Mouse (Mus musculus): Measurements from ENCODE around the gene Nprl3.
A peak's percentile ranks its signal among the peaks of the same experiment; 100 is the strongest.

Nprl3 gene

DNA sequence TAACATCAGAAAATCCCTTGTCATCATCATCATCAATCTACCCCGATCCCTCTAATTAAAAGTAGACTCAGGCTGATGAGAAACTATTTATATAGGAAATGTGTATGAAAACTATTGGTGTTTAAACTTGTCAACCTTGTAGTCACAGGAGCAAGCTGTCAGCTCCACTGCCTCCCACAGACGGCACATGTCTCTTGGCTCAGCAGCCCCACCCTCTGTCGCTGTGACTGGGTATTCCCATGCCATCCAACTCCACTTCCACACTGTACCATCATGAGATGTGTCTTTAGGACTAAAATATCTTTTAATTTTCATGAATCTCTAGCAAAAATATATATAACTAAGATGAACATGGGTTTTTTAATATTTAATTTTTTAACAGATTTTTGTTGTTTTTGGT, 19.2 kb downstream of the Nprl3 start:
- no peak for DNase-seq (ENCODE audit: extremely low read depth, low read depth)

DNA sequence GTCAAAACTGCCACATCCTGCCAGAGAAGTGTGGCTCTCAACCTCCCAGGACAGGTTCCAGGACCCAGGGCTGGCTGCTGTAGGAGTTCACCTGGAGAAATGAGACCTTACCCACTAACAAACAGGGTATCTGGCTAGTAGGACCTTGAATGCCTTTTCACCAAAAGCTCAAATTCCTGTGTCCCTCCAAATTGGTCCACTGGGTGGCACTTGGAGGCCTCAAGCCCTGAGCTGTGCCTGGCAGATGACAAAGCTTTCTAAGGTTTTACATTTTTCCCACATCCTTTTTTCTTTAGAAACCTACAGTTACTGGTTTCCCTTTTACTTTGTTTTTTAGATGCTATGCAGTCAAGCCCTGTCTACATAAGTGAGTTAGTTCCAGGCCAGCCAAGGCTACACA, 20.4 kb downstream of the Nprl3 start:
- DNase-seq (ENCODE audit: extremely low read depth, low read depth): no peak

DNA sequence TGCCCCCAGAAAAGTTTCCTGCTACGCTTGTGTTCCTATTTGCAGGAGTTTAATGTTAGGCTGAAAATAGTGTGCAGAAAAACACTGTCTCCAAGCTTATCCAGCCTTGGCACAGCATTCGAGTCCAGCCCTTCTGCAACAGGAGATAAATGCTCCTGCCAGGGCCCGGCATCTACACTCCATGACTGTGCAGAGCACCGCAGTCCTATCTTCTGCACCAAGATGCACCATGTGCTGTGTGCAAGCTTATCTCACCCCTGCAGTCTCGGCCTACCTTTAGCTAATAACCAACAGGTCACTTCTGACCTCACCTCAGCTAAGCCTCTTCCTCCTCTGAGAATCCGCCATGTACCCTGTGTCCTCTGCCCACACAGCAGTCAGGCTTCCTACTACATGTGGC, 21.9 kb downstream of the Nprl3 start:
- peak; percentile 88 for DNase-seq (ENCODE audit: extremely low read depth, low read depth)

DNA sequence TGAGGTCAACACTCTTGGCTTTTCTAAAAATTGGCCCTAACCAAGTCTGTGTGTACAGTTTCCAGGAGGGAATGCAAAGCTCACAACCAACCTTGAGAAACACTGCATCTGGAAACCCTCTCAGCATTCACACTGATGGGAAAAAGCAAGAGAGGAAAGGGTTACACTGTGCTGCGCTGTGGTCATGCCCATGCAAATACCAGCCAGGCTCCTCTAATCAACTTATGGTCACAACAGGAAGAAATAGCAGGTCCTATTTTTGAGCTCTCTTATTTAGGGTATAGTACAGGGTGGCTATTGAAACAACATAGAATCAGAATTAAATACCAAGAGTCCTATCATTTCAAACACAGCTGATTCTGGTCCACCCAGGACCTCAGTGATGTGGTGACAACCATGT, 22.9 kb downstream of the Nprl3 start:
- DNase-seq (ENCODE audit: extremely low read depth, low read depth): no peak

DNA sequence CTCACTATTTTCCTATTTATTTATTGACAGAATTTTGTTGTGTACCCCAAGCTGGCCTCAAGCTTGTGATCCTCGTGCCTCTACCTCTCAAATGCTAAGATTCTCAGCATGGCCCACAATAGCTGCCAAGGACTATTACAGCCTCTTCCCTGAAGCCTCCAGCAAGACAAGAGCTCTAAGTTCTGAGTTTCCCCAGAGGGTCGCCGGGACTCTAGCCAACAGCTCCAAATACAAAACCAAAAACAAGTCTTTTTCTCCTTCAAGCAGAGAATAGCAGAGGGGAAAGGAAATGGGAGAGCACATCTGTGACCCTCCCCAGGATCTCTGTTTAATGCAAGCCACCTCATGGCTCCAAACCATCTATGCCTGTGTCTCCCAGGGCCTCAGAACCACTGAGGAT, 23.4 kb downstream of the Nprl3 start:
- no peak for DNase-seq (ENCODE audit: extremely low read depth, low read depth)

DNA sequence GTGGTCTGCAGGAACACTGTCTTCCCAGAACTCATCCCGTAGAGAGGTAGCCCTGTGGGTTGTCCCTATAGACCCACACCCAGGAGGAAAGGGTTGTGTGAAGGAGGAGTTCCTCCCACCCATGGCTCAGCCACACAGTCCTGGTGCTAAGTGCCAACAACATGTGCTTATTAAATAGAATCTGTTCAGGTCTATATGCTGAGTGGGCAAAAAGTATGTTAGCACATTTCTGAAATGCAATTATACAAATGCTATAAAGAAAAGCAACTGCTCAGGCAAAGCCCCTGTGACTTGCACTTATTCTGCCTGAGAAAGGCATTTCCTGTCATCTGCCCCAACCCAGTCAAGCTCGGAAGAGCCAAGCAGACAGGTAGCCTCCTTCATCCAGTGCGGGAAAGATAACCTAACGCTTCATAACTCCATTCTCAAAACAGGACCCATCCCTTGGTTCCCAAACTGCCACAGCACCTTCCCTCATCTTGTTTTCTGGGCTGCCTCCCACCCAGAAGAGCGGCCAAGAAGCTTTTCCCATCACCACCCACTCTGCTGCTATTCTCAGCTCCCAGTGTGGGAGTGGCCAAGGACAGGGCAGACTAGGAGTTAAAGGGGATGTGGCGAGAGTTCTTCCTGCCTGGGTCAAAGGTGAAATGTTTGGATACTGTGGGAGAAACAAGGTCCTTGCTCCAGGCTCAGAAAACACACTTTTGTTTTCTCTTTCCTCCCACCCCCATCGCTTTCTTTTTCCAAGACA, 24.1 kb downstream of the Nprl3 start:
- DNase-seq (ENCODE audit: extremely low read depth, low read depth): no peak

DNA sequence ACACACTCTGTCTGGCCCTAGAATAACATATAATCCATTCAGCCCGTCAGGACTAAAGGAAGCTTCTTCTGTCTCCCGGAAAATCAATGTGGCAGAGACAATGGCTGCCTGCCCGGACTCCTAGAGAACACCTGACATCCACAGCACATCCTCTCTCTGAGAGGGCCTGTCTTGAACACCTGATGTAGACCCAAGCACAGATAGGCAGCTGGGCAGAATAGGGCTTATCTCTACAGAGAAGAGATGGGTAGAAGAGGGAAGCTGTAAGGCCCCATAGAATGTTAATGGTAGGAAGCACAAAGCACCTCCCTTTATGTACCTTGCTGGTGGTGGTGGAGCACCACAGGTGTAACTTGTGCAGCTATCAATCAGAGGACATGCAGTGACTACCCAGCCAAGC, 25.3 kb downstream of the Nprl3 start:
- DNase-seq (ENCODE audit: extremely low read depth, low read depth): no peak

DNA sequence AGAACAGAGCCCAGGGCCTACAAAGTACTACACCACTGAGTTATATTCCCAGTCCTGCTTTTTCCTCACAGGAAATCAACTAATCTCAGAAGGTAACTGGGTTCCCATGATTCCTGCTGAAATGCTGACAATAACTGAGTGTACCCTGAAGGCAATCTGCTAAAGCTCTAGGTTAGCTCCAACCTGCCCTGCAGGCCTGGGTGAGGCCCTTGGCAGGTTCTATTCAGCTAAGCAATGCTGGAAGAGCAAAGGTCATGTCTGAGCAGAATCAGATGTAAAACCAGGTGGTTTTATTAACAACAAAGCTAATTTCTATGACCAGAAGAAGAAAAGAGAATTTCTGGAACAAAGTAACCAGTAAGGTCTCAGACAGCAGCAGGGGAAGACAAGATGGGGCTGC, 26.1 kb downstream of the Nprl3 start:
- DNase-seq (ENCODE audit: extremely low read depth, low read depth): no peak

DNA sequence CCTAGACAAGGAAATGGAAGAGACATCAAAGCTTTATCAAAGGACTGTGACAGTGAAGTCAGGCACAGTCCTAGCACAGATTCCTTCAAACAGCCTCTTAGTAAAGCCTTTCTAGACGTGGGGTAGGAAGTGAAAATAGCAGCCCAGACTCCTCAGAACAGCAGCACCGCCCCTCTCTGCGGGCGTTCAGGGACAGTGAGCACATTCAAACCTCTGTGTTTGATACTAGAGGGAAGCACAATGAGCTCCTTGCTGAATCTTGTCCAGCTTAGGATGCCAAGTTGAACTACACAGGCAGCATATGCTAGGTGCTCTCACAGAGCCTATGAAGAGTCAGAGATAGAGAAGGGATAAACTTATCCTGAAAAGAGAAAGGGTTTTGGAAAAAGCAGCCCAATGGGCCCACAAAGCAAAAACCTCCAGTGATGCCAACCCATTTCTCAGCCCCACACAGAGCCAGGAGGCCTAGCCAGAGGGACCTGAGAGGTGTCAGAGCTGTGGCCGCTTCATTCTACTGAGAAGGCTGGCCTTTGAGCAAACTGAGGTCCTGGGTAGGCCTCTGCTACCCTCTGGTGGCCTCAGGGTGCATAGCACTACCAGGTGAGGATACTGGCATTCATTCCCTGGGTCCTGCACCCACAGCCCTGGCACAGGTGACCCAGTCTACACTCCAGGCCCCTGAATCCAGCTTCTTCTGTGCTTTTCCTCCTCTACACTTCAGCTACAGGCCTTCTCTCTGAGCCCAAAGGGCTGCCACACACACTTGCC, 29.2 kb downstream of the Nprl3 start:
- no peak for DNase-seq (ENCODE audit: extremely low read depth, low read depth)

DNA sequence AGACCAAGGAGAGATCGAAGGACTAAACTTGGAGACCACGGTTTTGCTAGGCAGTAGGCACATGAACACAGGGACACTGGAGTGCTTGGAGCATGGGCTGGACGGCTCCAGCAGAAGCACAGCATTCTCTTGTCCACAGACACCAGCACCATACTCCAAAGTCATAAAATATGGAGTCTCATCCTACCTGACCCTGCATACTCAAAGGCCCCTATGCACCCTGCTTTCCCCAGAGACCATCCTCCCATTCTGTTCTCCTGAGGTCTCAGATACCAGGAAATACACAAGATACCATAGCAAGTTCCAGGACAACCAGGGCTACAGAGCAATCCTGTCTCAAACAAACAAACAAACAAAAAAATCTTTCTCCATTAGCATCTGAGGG, 30.1 kb downstream of the Nprl3 start:
- no peak for DNase-seq (ENCODE audit: extremely low read depth, low read depth)

DNA sequence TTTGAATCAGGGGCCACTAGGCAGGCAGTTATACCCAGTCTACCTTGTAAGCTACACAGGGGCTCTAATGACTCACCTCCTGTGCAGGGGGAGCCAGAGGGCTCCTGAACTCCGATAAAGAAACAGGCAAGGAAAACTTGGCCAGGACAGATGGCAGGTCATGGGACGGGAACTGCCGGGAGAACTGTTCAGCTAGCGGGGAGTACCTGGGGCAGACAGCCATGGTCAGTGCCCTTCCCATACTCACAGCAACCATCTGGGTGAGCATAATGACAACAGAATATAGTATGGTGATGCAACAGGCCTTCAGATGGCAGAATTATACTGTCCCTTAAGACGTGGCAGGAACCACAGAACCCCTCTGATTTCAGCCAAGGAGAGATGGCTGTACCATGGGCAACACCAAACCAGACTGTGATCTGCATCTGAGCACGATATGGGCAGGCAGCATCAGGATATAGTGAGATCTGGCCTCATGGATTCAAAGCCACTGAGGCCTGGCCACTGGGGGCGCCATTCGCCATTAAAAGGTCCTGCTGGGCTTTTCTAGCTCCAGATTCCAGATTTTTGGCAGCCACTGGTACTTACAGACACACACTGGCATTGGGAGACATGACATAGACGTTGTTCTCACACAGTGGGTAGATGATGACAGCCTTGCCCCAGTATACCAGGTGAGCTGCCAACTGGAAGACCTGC, 30.6 kb downstream of the Nprl3 start:
- DNase-seq (ENCODE audit: extremely low read depth, low read depth): no peak

DNA sequence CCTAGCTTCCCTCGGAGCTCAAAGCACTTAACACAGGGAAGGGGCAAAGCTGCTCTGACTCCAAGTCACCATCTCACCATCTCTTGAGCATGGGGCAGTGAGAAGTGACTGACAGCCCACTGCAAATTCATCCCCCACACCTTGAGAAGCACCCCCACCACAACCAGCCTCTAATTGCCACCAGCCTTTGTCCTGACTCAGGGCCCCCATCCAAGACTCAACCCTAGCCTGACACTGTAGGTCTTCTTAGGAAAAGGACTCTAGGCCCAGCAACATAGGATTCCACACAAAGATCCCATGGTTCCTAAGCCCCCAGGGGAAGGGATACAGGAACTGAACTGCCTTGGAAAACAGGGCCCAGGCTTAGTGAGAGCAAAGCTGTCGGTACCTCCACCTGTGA, 31.4 kb downstream of the Nprl3 start:
- no peak for DNase-seq (ENCODE audit: extremely low read depth, low read depth)

DNA sequence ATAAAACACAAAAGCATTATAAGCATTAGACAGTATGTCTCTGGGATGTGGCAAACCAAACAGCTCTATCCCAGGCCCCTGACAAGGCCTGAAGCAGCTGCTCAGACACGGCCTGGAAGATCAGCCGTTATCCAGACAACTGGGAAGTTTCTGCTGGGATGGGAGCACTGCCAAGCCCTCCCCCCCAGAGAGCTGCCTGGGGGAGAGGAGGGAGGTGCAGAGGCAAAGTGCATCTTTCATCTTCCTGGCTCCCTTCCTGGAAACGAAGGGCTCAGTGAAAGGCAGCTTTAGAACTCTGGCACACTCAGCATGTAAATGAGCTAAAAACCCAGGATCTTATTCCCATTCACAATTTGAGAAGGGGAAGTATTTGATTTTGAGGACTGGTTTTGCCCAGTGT, 31.9 kb downstream of the Nprl3 start:
- DNase-seq (ENCODE audit: extremely low read depth, low read depth): no peak

DNA sequence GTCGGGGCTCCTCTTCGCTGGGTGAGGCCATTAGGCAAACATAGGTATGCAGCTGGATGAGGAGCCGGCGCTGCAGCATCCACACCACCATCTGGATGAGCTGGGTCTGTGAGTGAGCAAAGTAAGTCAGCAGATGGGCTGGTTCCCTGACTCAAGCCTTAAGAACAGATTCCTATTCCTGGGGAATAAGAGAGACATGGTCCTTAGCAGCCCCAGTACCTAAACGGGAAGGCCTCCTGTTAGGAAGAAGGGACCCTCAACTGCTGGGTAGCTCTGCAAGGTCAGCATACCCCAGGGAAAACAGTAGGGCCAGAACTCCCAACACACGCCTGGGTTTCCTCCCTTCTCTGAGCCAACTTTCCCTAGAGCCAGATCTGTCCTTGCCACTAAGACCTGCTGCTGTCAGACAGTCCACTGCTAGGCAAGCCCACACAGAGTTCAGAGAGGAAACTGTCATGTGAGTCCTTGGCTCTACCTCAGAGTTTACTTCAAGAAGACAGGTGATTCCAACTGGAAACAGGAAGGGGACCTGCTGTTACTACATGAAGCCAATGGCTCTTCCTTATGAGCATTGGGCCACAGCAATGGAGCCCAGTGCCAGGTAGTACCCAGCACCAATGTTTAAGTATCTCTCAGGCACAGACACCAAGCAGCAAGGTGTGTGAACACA, 32.6 kb downstream of the Nprl3 start:
- no peak for DNase-seq (ENCODE audit: extremely low read depth, low read depth)

DNA sequence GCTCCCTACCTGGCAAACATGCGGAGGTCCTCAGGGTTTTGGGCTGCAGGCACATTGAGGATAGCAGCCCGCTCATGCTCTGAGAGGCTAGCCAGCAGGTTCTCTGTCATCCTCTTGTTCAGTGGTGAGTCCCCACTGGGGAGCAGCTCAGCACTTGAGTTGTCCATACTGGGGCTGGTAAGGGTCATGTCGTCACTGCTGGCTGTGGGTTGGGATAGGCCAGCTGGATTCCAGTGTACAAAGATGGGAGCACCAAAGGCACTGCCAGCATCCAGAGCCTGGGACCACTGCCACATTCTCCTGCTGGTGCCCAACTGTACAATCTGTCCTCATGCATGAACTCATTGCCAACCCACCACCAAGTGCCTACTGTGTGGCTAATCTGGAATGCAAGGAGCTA, 33.6 kb downstream of the Nprl3 start:
- DNase-seq (ENCODE audit: extremely low read depth, low read depth): no peak

DNA sequence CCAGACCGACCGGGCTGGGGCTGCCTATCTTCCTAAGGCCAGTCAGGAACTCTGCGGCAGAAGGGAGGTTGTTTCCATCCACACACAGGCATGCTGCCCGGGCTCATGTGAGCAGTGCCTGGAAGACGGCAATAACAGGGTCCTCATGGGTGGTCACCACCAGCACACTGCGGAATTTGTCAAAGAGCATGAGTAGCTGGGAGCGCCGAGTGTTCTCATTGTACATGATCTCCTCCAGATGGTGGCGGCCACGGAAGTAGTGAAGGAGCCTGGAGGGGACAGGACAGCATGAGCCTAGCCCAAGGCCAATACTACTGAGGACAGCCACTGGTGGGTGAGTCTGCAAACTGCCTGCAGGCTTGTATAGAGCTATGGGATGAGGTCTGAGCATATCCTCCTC, 34.7 kb downstream of the Nprl3 start:
- DNase-seq (ENCODE audit: extremely low read depth, low read depth): no peak

DNA sequence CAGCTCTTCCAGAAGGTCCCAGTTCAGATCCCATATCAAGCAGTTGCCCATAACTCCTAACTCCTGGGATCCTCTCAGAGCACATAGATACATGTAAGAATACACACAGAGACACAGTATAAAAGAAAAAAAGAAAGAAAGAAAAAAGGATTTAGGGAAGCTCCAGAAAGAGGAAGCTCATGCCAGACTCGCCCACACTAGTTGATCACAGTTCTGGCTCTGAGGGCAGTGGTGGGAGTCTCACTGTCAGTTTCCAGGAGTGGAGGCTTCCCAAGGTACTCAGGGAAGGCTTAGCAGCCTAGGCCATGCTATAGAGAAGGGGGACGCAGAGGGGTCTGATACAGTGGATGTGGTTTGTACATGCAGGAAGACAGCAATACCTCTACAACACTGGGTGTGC, 36.4 kb downstream of the Nprl3 start:
- DNase-seq (ENCODE audit: extremely low read depth, low read depth): no peak

DNA sequence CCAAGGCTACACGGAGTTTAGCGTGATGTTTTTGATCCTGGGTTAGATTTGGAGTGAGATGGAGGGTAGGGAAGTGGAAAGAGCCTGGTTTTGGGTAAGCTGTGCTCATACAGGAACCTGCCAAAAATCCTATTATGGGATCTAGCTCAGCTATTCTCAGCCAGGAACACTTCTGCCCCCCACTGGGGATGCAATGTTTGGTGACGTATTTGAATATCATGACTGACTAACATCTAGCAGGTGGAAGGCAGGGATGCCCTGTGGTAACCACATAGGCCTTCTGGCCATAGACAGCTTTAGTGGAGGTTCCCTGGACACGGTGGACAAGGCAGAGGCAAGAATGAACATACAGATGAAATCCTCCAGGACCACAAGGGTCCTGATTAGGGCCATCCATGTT, 37.3 kb downstream of the Nprl3 start:
- DNase-seq (ENCODE audit: extremely low read depth, low read depth): no peak

DNA sequence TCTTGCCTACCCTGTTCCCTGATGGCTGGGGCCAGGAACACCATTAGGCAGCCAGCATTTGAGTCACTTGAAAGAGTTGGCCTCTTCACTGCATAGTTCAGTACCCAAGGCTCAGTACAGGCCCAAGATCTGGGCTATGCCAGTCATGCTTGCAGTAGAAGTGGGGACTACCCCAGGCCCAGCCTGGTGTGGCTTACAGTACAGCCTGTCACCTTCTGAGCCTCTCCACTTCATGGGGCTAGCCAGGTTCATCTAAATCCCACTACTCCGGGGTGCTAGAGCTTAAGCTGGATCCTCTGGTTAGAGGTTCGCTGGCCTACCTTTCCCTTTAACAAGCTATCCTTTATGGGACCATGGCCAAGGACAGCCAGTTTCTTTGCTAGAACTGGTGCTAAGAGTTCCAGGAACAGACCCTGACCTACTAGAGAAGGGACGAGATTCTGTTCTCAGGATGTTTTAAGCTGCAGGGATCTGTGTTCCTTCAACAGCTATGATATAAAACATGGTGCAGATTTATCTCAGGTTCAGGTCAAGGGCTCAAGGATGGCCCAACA, 39.1 kb downstream of the Nprl3 start:
- DNase-seq (ENCODE audit: extremely low read depth, low read depth): no peak

DNA sequence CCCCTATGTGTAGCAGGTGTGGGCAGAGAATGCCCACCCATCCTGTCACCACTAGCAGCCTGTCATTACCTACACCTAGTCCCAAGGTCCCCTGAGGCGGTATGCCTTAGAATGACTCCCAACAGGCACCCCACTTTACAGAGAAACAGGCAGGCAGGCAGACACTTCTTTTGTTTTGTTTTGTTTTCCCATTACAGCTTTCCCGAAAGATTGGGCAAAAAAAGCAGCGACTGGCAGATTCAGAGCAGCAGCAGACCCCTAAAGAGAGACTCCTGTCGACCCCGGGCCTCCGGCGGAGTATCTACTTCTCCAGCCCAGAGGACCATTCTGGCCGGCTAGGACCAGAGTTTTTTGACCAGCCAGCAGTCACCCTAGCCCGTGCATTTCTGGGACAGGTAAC, 40.0 kb downstream of the Nprl3 start:
- DNase-seq (ENCODE audit: extremely low read depth, low read depth): no peak

DNA sequence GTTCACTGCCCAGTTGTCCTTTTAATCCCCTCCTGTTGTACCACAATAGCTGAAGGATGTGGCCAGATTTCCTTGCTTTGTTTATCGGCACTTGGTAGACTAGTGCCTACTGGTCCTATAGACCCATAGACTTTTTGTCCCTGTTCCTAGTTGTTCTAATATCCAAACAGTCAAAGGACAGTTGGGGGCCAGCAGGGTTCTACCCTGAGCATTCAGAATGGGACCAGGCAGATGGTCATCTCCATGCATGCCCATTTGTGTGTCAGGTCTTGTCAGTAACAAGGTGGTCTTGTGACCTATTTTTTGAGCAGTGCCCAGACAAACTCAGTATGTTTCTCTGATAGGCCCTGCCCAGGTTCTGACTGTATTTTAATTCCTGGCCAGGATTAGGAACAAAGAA, 40.5 kb downstream of the Nprl3 start:
- DNase-seq (ENCODE audit: extremely low read depth, low read depth): no peak
